Mouse (Mus musculus) embryonic fibroblast, embryonic 13.5 days (primary cell): ENCODE results near the gene Bdnf.

ENCODE experiments used
- CTCF ChIP-seq: IDR thresholded peaks from 2 replicates; pipeline ENCODE4 v1.5.1; 2011; ENCODE audit warnings: mild to moderate bottlenecking, control low read depth, low read length, moderate library complexity, borderline replicate concordance; ENCODE audit not compliant: insufficient read depth
- POLR2A ChIP-seq: IDR thresholded peaks from 2 replicates; pipeline ENCODE4 v1.6.1; 2011; ENCODE audit warnings: low read depth, mild to moderate bottlenecking, control low read depth, low read length, moderate library complexity

GRCm38 (mm10) chr2:109756305-109756704 is 81.8 kb downstream of the Bdnf start:
- TF ChIP-seq CTCF (no peak), POLR2A (no peak)
